Mouse (Mus musculus): ENCODE measurements around the gene Itpka. TPM values are rescaled to one million over a fixed set of nuclear protein-coding genes. Genes with fewer than 3 reads are reported as not detected.

The Itpka gene
- polyA plus RNA-seq, 1 experiment from 2014 or later: 3.1 TPM

DNA sequence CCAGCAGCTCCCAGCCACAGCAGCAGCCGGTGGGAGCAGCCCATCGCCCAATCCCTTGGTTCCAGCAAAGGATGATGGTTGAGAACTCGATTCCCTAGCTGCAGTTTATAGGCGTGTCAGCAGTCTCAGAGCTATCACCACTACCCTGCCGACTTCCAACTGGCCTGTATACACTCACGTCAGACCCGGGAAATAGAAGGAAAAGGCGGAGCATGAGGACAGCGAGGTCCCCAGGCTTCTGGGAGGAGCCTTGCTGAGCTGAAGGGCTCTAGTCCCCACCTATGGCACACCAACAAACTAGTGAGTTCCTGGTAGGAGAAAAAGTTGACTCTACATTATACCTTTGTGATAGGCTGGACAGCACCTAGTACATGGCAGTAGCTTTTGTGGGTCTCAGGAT lies 18.1 kb downstream of the Itpka start, which contains the start of gene Ltk:
Gene Ltk, minus strand, starts transcription at position 181 of the 400 bp plus-strand sequence.
- Histone ChIP-seq H3K4me3 (peak within 1 kb of the TSS; percentile 79), H3K9me3 (no peaks in the 10 kb centered on the region), H3K27me3 (ENCODE audit: insufficient read depth, poor library complexity, severe bottlenecking) (peaks cover 68% of the 10 kb centered on the region), H3K27ac (no peak within 1 kb of the TSS), H3K36me3 (peaks cover 19% of the 10 kb centered on the region), H3K4me1 (peaks cover 28% of the 10 kb centered on the region)
- whole genome bisulfite sequencing: 12% methylated on average over 9 of the region's 9 CpGs
- DNase-seq (ENCODE audit: low spot score): no peak

DNA sequence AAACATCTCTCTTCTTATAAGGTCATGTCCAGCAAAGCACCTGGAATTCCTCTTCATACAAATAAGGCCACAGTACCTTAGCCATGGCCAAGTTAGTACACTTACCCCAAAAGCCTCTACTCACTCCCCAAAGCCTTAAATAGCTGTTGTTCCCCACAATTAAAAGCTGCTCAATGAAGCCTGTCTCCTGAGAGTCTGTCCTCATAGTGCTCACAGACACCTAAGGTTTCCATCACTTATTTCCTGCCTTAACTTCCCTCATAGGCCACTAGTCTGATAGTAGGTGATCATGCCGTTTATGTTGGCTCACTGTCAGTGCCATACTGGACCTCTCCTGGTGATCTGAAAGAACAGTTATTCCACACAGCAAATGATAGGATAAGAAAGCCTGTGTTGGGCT lies 20.1 kb downstream of the Itpka start:
- DNase-seq (ENCODE audit: low spot score): no peak
- Histone ChIP-seq H3K27me3 (ENCODE audit: insufficient read depth, poor library complexity, severe bottlenecking) (peaks cover 49% of the 10 kb centered on the region), H3K27ac (no peak overlapping the region), H3K9me3 (no peaks in the 10 kb centered on the region), H3K4me3 (no peak overlapping the region), H3K4me1 (peaks cover 28% of the 10 kb centered on the region), H3K36me3 (peaks cover 29% of the 10 kb centered on the region)
- WGBS: 70% methylated on average over 1 of the region's 1 CpGs

DNA sequence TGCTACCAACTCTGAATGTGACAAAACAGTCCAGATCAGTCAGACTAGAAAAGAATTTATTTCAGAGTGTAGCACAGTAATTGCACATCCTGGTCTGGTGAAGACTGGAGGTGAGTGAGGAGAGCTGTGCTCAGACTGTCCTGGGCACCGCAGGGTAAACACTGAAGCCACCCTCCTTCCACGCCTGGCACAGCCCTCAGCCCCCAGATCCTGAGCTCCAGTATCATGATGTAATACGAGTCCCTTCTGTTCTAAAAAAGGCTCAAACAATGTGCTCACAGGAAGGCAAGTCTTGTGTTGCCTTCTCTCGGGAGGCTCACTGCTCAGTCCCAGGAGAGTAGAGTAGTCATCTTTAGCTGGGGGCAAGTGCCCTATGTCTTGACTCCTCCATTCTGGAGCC lies 21.8 kb downstream of the Itpka start:
- 67% methylated on average over 4 of the region's 4 CpGs for WGBS
- H3K4me1 ChIP-seq: peaks cover 12% of the 10 kb centered on the region
- peaks cover 32% of the 10 kb centered on the region for H3K27me3 ChIP-seq (ENCODE audit: insufficient read depth, poor library complexity, severe bottlenecking)
- no peak for DNase-seq (ENCODE audit: low spot score)
- no peaks in the 10 kb centered on the region for H3K9me3 ChIP-seq
- peaks cover 41% of the 10 kb centered on the region for H3K36me3 ChIP-seq
- no peak overlapping the region for H3K27ac ChIP-seq
- H3K4me3 ChIP-seq: no peak overlapping the region

DNA sequence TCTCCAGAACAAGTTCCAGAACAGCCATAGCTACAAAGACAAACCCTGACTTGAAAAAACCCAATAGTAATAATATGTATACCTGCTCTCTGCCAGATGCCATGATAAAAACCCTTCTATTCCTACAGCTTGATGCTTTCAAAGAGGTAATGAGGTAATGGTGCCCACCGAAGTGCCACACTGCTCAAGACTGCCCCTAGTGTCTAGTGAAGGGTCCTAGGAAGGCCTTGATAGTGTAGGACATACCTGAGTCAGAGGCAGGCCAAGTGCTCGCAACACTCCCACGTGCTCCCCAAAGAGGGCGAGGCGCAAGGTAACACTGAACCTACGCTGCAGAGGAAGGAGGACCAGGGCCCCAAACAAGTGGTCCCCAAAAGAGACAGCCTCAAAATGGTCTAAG lies 25.1 kb downstream of the Itpka start:
- peaks cover 75% of the 10 kb centered on the region for H3K36me3 ChIP-seq
- H3K4me1 ChIP-seq: peaks cover 2% of the 10 kb centered on the region; the same call in 1 of the 2 replicates
- WGBS: 91% methylated on average over 6 of the region's 6 CpGs

DNA sequence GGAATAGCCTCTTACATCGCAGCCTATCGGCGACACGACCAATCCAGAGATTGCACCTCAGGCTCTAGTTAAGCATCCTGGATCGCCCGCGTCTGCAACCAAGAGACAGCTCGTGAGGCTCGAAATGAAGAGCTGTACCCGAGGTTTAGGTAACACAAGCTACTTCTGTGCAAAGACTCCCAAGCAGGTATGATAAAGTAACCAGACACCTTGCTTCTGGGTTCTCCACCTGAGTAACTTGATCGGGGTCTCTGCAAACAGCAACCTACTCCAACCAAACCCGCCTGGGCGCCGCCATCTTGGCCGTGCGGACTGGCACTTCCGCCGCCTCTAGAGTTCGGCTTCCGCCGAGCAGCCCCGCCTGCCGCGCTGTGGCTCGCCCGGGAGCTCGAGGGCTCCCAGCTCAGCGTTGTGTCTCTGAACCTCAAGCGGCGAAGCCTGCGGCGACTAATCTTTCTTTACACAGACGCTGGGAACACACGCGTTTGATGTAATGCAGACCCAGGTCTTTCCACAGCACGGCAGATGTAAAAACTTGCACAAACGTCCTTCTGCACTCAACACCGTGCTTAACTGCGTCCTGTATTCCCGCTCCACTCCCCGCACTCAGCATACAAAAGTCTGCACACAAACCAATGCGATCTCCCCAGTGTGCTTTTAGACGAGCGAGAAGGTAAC lies 45.2 kb downstream of the Itpka start, which contains the start of gene Rpap1:
Gene Rpap1, minus strand, starts transcription at position 332 of the 678 bp plus-strand sequence.
- H3K4me1 ChIP-seq: peaks cover 7% of the 10 kb centered on the region
- H3K36me3 ChIP-seq: peaks cover 30% of the 10 kb centered on the region
- H3K4me3 ChIP-seq: peak within 1 kb of the TSS; percentile 75
- no peaks in the 10 kb centered on the region for H3K9me3 ChIP-seq
- DNase-seq (ENCODE audit: low spot score): peak; percentile 93
- H3K27me3 ChIP-seq (ENCODE audit: insufficient read depth, poor library complexity, severe bottlenecking): no peaks in the 10 kb centered on the region
- peak within 1 kb of the TSS; percentile 90 for H3K27ac ChIP-seq
- WGBS: under 1% methylated on average over 44 of the region's 44 CpGs

More for the DNA sequence above, 25.1 kb downstream of the Itpka start:
- Histone ChIP-seq H3K4me3 (no peak overlapping the region), H3K27me3 (ENCODE audit: insufficient read depth, poor library complexity, severe bottlenecking) (no peaks in the 10 kb centered on the region), H3K9me3 (no peaks in the 10 kb centered on the region), H3K27ac (no peak overlapping the region)
- DNase-seq (ENCODE audit: low spot score): no peak

DNA sequence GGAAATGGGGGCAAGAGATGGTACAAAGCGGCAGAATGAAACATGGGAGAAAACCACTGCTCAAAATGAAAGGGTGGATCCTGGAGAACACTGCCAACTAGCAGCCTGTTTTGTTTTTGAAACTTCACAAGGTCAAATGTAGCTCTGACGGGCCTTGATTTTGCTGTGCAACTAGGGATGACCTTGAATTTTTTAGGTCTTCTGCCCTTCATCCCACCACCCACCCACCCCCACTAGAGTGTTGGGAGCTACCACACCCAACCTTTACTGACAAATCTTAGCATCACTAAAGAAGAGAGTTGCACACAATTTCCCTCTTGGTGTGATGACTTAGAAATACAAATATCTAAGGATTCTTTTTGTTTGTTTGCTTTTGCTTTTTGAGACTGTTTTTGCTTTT lies 47.9 kb downstream of the Itpka start:
- no peak overlapping the region for H3K4me3 ChIP-seq
- H3K36me3 ChIP-seq: peaks cover 8% of the 10 kb centered on the region
- H3K9me3 ChIP-seq: no peaks in the 10 kb centered on the region
- H3K4me1 ChIP-seq: peaks cover 7% of the 10 kb centered on the region
- WGBS: 77% methylated on average over 2 of the region's 2 CpGs
- H3K27me3 ChIP-seq (ENCODE audit: insufficient read depth, poor library complexity, severe bottlenecking): no peaks in the 10 kb centered on the region
- no peak overlapping the region for H3K27ac ChIP-seq
- DNase-seq (ENCODE audit: low spot score): no peak

DNA sequence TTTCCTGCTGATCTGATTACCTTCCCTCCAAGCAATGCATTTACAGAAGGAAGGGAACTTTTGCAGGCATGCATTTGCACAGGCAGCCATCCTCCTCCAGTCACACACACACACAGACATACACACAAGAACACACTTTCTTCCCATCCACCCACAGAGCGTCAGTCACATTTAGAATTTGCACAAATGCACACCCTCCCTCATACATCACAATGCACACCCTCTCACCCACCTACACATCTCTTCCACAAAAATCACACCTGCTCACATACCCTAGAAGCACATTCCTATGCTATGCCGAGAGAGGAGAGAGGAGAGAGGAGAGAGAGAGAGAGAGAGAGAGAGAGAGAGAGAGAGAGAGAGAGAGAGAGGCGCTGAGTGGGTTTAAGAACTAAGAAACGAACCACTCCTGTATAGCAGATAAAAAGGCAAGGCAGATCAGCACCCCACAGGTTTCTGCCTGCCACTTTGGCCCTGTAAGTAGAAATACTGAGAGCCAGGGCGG lies 55.2 kb downstream of the Itpka start, which contains the start of gene Tyro3:
Gene Tyro3, plus strand, starts transcription at position 455 of the 505 bp plus-strand sequence.
- Histone ChIP-seq H3K36me3 (no peaks in the 10 kb centered on the region), H3K27me3 (ENCODE audit: insufficient read depth, poor library complexity, severe bottlenecking) (peaks cover 39% of the 10 kb centered on the region), H3K4me1 (peaks cover 31% of the 10 kb centered on the region), H3K9me3 (no peaks in the 10 kb centered on the region), H3K27ac (0 out of 2 replicates have a peak within 1 kb of the TSS, but pooled peaks have one; percentile 1), H3K4me3 (peak within 1 kb of the TSS; percentile 18; the same call in 1 of the 2 replicates)
- WGBS: 45% methylated on average over 5 of the region's 5 CpGs
- no peak for DNase-seq (ENCODE audit: low spot score)

DNA sequence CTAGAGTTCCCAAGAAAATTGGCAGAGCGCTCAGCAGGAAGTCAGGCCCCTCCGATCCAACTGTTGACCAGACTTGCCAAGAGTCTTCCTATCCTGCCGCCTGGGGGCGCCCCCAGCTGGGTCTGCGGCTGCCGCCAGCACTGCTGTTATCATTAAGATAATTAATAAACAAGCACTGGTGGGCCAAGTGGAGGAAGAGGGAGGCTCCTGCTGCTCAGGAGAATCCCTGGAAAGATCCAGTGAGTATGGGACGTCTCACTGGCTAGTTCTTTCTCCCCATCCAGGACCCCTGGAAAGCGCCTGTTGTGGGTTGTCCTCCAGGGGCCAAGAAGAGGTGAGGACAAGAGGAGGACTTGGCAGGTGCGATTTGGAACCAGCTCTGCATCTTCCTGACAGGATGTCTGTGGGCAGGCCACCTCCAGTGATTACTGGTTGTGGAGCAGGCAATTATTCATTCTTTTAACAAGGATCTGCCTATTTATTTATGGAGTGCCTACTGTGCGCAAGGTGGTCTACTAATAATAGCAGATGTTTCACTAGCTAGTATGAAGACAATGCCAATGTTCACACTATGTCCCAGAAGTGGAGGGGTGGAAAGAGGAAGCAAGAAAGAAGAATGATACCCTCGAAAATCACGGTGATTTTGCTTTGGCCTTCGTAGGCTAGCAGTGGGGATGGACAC lies 56.2 kb downstream of the Itpka start:
- Histone ChIP-seq H3K4me3 (peak overlapping the region; percentile 78), H3K9me3 (no peaks in the 10 kb centered on the region), H3K4me1 (peaks cover 39% of the 10 kb centered on the region), H3K36me3 (0 out of 2 replicates have a peak, but pooled peaks cover under 1% of the 10 kb centered on the region), H3K27ac (no peak overlapping the region), H3K27me3 (ENCODE audit: insufficient read depth, poor library complexity, severe bottlenecking) (peaks cover 46% of the 10 kb centered on the region)
- 10% methylated on average over 13 of the region's 13 CpGs for WGBS
- DNase-seq (ENCODE audit: low spot score): no peak

DNA sequence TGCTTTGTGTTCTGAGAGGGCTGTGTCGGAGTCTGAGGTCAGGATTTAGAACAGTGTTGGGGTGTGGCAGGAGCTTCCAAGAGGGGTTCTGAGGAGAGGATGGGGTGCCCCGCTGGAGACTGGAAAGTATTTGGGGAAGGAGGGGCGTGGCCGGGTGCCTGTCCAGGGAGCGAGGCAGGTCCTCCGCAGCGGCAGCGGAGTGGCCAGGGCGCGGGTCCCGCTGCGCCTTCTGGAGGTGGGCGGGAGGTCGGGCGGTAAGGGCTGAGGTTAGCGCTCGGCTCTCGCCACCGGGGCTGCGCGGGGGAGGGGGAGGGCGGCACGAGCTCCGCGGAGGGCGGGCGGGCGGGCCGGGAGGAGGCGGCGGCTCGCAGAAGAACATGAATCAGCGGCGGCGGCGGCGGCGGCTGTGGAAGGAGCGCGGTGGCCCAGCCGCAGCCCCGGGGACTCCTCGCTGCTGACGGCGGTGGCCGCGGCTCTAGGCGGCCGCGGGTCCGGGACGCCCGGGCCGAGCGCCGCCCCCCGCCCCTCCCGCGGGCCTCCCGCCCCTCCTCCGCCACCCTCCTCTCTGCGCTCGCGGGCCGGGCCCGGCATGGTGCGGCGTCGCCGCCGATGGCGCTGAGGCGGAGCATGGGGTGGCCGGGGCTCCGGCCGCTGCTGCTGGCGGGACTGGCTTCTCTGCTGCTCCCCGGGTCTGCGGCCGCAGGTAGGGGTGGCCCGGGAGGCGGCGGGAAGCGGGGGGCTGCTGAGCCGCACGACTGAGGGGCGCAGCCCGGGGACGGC lies 57.2 kb downstream of the Itpka start:
- Histone ChIP-seq H3K4me1 (peaks cover 49% of the 10 kb centered on the region), H3K9me3 (no peaks in the 10 kb centered on the region), H3K27ac (peak overlapping the region; percentile 88), H3K36me3 (peaks cover 8% of the 10 kb centered on the region; the same call in 1 of the 2 replicates), H3K27me3 (ENCODE audit: insufficient read depth, poor library complexity, severe bottlenecking) (peaks cover 54% of the 10 kb centered on the region), H3K4me3 (peak overlapping the region; percentile 78)
- no peak for DNase-seq (ENCODE audit: low spot score)
- under 1% methylated on average over 48 of the region's 89 CpGs for WGBS

DNA sequence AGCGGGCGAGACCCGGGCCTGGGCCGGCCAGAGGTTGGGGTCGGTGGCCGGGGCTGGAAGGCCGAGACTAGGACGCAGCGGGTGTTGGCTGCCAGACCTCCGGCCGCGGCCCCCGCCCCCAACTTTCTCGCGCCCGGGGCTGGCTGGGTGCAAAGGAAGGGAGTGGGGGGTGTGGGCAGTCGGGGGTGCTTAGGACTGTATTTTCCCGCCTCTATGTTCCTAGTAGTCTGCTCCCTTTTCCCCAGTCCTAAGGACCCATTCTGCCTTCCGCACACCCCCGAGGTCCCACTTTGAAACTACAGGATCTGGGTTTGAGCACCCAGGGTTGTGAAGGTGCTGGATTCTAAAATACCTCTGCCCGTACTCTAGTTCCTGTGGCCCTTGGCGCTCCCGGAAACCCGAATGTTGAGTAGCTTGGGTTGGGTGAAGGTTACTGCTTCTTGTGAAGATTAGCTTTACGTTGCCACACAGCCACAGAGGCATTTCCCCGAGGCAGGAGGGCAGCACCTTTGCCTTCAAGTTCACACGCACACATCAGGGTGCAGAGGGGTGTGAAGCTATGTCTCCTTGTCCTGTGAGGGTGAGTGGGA lies 57.9 kb downstream of the Itpka start:
- Histone ChIP-seq H3K36me3 (peaks cover 8% of the 10 kb centered on the region; the same call in 1 of the 2 replicates), H3K27ac (peak overlapping the region; percentile 88), H3K27me3 (ENCODE audit: insufficient read depth, poor library complexity, severe bottlenecking) (peaks cover 61% of the 10 kb centered on the region), H3K9me3 (no peaks in the 10 kb centered on the region), H3K4me3 (peak overlapping the region; percentile 78), H3K4me1 (peaks cover 56% of the 10 kb centered on the region)
- DNase-seq (ENCODE audit: low spot score): no peak
- WGBS: under 1% methylated on average over 26 of the region's 27 CpGs

Measured in heart, embryonic 10.5 days (tissue).